Mouse (Mus musculus) heart, adult 2 months (tissue): ENCODE data around the gene Aqp1. TPM values are rescaled to one million over a fixed set of nuclear protein-coding genes. Genes with fewer than 3 reads are reported as not detected.

Experiments used
- DNase-seq, 2 experiments: peaks; one replicate each; pipeline ENCODE4 v3.0.0; 2021
- H3K27ac ChIP-seq: fragments of 200-600 bp; 2 replicates; pipeline ENCODE4 v1.8.1; 2022
- H3K27me3 ChIP-seq: fragments of 200-500 bp; 2 replicates; pipeline ENCODE4 v1.6.1; 2012; ENCODE audit warnings: mild to moderate bottlenecking, low read length, inconsistent platforms, mixed read lengths; ENCODE audit not compliant: control insufficient read depth, insufficient read depth
- H3K36me3 ChIP-seq: fragments of 200-500 bp; 2 replicates; pipeline ENCODE4 v1.6.1; 2012; ENCODE audit warnings: low read length, inconsistent platforms; ENCODE audit not compliant: control insufficient read depth, insufficient read depth
- H3K4me1 ChIP-seq: fragments of 200-500 bp; 2 replicates; pipeline ENCODE4 v1.6.1; 2011; ENCODE audit warnings: low read length; ENCODE audit not compliant: control insufficient read depth, insufficient read depth
- H3K4me3 ChIP-seq: fragments of 200-600 bp; 2 replicates; pipeline ENCODE4 v1.8.1; 2022
- H3K79me2 ChIP-seq: fragments of 200-500 bp; replicated peaks from 2 replicates; pipeline ENCODE4 v1.6.1; 2012; ENCODE audit warnings: mild to moderate bottlenecking, inconsistent platforms, low read length, moderate library complexity, mixed read lengths; ENCODE audit not compliant: control insufficient read depth, insufficient read depth
- H3K9ac ChIP-seq: fragments of 200-500 bp; 2 replicates; pipeline ENCODE4 v1.6.1; 2012; ENCODE audit warnings: low read depth, mild to moderate bottlenecking, control low read depth, inconsistent platforms, low read length, mixed read lengths
- CTCF ChIP-seq: fragments of 200-600 bp; IDR thresholded peaks from 2 replicates; pipeline ENCODE4 v1.8.1; 2022; ENCODE audit warnings: antibody characterized with exemption, mild to moderate bottlenecking, moderate library complexity
- EP300 ChIP-seq: fragments of 200-500 bp; IDR thresholded peaks from 2 replicates; pipeline ENCODE4 v1.6.1; 2011; ENCODE audit warnings: low read depth, low read length, control low read depth; ENCODE audit not compliant: insufficient read depth
- POLR2A ChIP-seq: fragments of 200-500 bp; IDR thresholded peaks from 2 replicates; pipeline ENCODE4 v1.6.1; 2011; ENCODE audit warnings: mild to moderate bottlenecking, low read depth, low read length, control low read depth; ENCODE audit not compliant: insufficient read depth
- WGBS: fragments of 180-500 bp; shearing (Covaris S2); methylation state at CpG from one replicate; pipeline ENCODE4 v1.1.7; 2018; 5-methylcytosine and 5-hydroxymethylcytosine counted together
- intact Hi-C: fragments of 180-260 bp; cut with DNase I; formaldehyde crosslinking; loops from one replicate; pipeline ENCODE4 v1.15.1; 2025
- polyA plus RNA-seq: library from polyadenylated mRNA; depleted of rRNA; stranded (reverse); fragments of >200 nt; gene quantifications from 2 replicates; pipeline ENCODE4 v1.2.3, GENCODE M21; 2012
- total RNA-seq, 2 experiments: library from RNA; stranded (reverse); gene quantifications; 2 replicates each; pipeline ENCODE4 v1.2.3; 2021

Aqp1 gene
- total and polyA plus RNA-seq, 3 experiments, result 377 to 449 (median 433) TPM

- Histone ChIP-seq H3K79me2 (no peaks in the 10 kb centered on the region), H3K27me3 (no peaks in the 10 kb centered on the region), H3K36me3 (no peaks in the 10 kb centered on the region), H3K4me3 (no peak overlapping the region), H3K27ac (no peak overlapping the region), H3K9ac (no peak overlapping the region), H3K4me1 (peaks cover 20% of the 10 kb centered on the region)
- DNase-seq, result no peak
- no peak for TF ChIP-seq CTCF
- TF ChIP-seq POLR2A, result no peak
- TF ChIP-seq EP300, result no peak
- intact Hi-C loops, result loop anchor here (2.0 kb wide), 1 partner anchor 22 kb away; no protein-coding TSS in a partner anchor
- WGBS, result 85% methylated on average over 3 of the region's 3 CpGs
Measured at GRCm38 (mm10) chr6:55318597-55318996, 17.6 kb upstream of the Aqp1 start.

- DNase-seq, result peak in 1 of 2 experiments; percentile 55
- Histone ChIP-seq H3K9ac (no peak overlapping the region), H3K4me1 (peaks cover 20% of the 10 kb centered on the region), H3K79me2 (no peaks in the 10 kb centered on the region), H3K36me3 (no peaks in the 10 kb centered on the region), H3K27ac (peak overlapping the region; percentile 60), H3K4me3 (no peak overlapping the region), H3K27me3 (no peaks in the 10 kb centered on the region)
- TF ChIP-seq EP300 (0 out of 2 replicates have a peak, but pooled peaks have one; percentile 46), CTCF (no peak)
- WGBS, result 56% methylated on average over 14 of the region's 14 CpGs
- intact Hi-C loops, result loop anchor here (2.0 kb wide), 1 partner anchor 23 kb away; no protein-coding TSS in a partner anchor
Measured at GRCm38 (mm10) chr6:55319585-55320551, 16.4 kb upstream of the Aqp1 start.

GRCm38 (mm10) chr6:55320894-55321293, 15.3 kb upstream of the Aqp1 start:
- H3K27ac ChIP-seq, result no peak overlapping the region
- DNase-seq, result peak; percentile 43 to 64
- TF ChIP-seq EP300, result no peak
- TF ChIP-seq CTCF, result no peak
- TF ChIP-seq POLR2A, result no peak

GRCm38 (mm10) chr6:55321518-55321917, 14.7 kb upstream of the Aqp1 start:
- TF ChIP-seq EP300 (no peak), CTCF (no peak), POLR2A (no peak)
- Histone ChIP-seq H3K27ac (no peak overlapping the region), H3K4me1 (peaks cover 22% of the 10 kb centered on the region), H3K27me3 (no peaks in the 10 kb centered on the region), H3K36me3 (no peaks in the 10 kb centered on the region), H3K79me2 (no peaks in the 10 kb centered on the region), H3K4me3 (no peak overlapping the region), H3K9ac (no peak overlapping the region)
- no peak for DNase-seq
- WGBS, result 90% methylated on average over 6 of the region's 6 CpGs
- intact Hi-C loops, result no loop called here

More at GRCm38 (mm10) chr6:55320894-55321293, 15.3 kb upstream of the Aqp1 start:
- Histone ChIP-seq H3K27me3 (no peaks in the 10 kb centered on the region), H3K79me2 (no peaks in the 10 kb centered on the region), H3K36me3 (no peaks in the 10 kb centered on the region), H3K9ac (no peak overlapping the region), H3K4me3 (no peak overlapping the region), H3K4me1 (peaks cover 22% of the 10 kb centered on the region)
- 47% methylated on average over 4 of the region's 4 CpGs for WGBS
- intact Hi-C loops, result no loop called here

GRCm38 (mm10) chr6:55322980-55323379, 13.3 kb upstream of the Aqp1 start:
- Histone ChIP-seq H3K4me1 (peaks cover 25% of the 10 kb centered on the region), H3K27ac (no peak overlapping the region), H3K9ac (no peak overlapping the region), H3K36me3 (no peaks in the 10 kb centered on the region), H3K4me3 (no peak overlapping the region), H3K27me3 (no peaks in the 10 kb centered on the region), H3K79me2 (no peaks in the 10 kb centered on the region)
- no peak for TF ChIP-seq POLR2A
- no peak for TF ChIP-seq EP300
- no peak for TF ChIP-seq CTCF
- DNase-seq, result no peak
- WGBS, result 90% methylated on average over 2 of the region's 2 CpGs
- intact Hi-C loops, result no loop called here
